Mouse (Mus musculus): ENCODE data around the gene Gas2l2.
A peak's percentile ranks its signal among the peaks of the same experiment; 100 is the strongest.

Gas2l2 gene

GRCm38 (mm10) chr11:83429355-83429754, at the start of gene Gas2l2:
Gene Gas2l2 (minus strand): TSS chr11:83429455.
- DNase-seq = no peak

- DNase-seq = no peak
Measured at GRCm38 (mm10) chr11:83473235-83474016, 44.2 kb upstream of the Gas2l2 start.

GRCm38 (mm10) chr11:83472324-83473234, 43.3 kb upstream of the Gas2l2 start, which contains the start of gene Taf15:
Gene Taf15 (plus strand): TSS chr11:83473086.
- peak; percentile 99 for DNase-seq

GRCm38 (mm10) chr11:83471766-83472165, 42.5 kb upstream of the Gas2l2 start:
- DNase-seq = no peak

GRCm38 (mm10) chr11:83468765-83469164, 39.5 kb upstream of the Gas2l2 start:
- DNase-seq = no peak

GRCm38 (mm10) chr11:83467120-83467652, 37.9 kb upstream of the Gas2l2 start:
- peak; percentile 92 to 94 for DNase-seq

GRCm38 (mm10) chr11:83465976-83466375, 36.7 kb upstream of the Gas2l2 start:
- peak; percentile 98 for DNase-seq

- peak; percentile 80 to 82 for DNase-seq
Measured at GRCm38 (mm10) chr11:83462711-83463244, 33.5 kb upstream of the Gas2l2 start, which contains the start of gene Mmp28. Gene Mmp28 (minus strand): TSS chr11:83463071.

- peak; percentile 70 to 78 for DNase-seq
Measured at GRCm38 (mm10) chr11:83461462-83462027, 32.3 kb upstream of the Gas2l2 start.

- no peak for DNase-seq
Measured at GRCm38 (mm10) chr11:83457912-83458601, 28.8 kb upstream of the Gas2l2 start.

- no peak for DNase-seq
Measured at GRCm38 (mm10) chr11:83457257-83457656, 28.0 kb upstream of the Gas2l2 start.

GRCm38 (mm10) chr11:83455608-83456007, 26.4 kb upstream of the Gas2l2 start:
- no peak for DNase-seq

- no peak for DNase-seq
Measured at GRCm38 (mm10) chr11:83454548-83454947, 25.3 kb upstream of the Gas2l2 start.

- DNase-seq = peak; percentile 68 to 80
Measured at GRCm38 (mm10) chr11:83451281-83451680, 22.0 kb upstream of the Gas2l2 start.

- no peak for DNase-seq
Measured at GRCm38 (mm10) chr11:83450550-83450949, 21.3 kb upstream of the Gas2l2 start.

GRCm38 (mm10) chr11:83449298-83449697, 20.0 kb upstream of the Gas2l2 start:
- no peak for DNase-seq

GRCm38 (mm10) chr11:83448927-83449236, 19.6 kb upstream of the Gas2l2 start:
- DNase-seq = peak; percentile 61 to 62

- peak in 1 of 2 experiments; percentile 33 for DNase-seq
Measured at GRCm38 (mm10) chr11:83448021-83448926, 19.0 kb upstream of the Gas2l2 start.

- DNase-seq = no peak
Measured at GRCm38 (mm10) chr11:83447612-83448011, 18.4 kb upstream of the Gas2l2 start.

- peak in 1 of 2 experiments; percentile 36 for DNase-seq
Measured at GRCm38 (mm10) chr11:83445001-83445400, 15.7 kb upstream of the Gas2l2 start.

GRCm38 (mm10) chr11:83443824-83444223, 14.6 kb upstream of the Gas2l2 start:
- peak in 1 of 2 experiments; percentile 37 for DNase-seq
